Mouse (Mus musculus): ENCODE measurements at regions not wholly inside any gene's neighbourhood (a gene's known extent, or its start where the extent isn't known, plus 50 kb on each side); places are given as distances from the start of the nearest gene placed in this dataset.

DNA sequence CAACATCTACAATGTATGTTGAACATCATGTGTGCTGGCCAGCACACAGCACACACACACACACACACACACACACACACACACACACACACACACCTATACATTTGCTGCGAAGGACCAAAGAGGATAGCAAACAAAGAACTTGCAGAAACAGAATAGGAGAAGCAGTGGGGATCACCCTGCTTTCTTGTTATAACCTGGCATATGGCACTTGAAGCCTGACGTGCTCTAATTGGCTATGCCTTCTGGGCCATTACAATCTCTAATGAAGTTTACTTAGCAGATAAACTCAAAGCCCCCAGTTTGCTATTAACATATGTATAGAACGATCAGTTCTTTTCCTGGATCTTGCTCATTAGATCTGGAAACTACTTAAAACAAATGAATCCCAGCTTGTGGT lies 407.2 kb downstream of the Ipmk start:
- no peak for DNase-seq

DNA sequence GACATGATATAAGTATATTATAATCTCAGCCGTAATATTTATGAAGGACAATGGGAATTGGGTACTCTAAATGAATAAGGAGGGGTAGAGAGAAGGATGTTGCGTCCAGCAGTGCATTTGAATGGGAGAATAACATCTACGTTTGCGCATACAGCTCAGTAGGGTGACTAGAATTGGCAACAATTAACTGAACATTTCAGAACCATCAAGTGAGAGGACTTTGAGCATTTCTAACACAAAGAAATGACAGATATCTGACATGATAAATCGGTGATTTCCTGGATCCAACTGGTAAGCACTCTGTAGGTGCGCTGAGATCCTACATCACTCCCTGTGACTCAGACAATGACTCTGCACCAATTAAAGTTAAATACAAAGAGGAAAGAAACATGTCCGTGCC lies 431.3 kb downstream of the Ipmk start:
- no peak for DNase-seq

DNA sequence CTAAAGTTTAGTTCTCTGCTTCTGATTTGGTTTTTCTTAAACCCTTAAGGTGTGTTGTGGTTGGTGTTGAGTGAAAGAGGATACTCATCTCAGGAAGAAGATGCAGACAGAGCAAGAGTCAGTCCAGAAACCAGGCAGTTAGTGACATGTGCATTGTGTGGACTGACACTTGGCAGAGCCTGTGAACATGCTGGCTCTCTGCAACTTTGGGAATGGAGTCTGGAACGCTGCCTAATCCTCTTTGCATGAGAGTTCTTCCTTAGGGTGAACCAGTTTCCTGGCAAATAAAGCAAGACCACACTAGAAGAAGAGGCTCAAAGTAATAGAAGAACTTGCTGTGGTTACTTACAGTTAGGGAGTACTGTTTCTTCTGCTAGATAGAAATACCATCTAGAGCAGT lies 441.7 kb downstream of the Ipmk start:
- no peak for DNase-seq

DNA sequence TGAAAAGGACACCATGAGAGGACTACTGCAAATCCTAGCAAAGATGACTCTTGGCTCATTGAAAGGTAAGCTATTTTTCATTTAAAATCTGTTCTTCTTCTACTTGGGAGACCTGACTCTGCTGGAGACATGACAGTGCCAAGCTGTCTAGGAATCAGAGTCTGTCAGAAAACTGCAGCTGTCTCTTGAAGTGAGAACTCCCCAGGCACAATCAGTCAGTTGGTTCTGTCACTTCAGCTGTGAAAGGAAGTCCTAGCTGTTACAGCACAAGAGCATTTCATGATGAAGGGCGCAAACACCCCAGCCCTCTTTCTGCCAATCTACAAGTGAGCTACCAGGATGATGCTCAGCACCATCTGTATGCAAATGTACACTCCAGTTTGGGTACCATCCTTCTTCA lies 442.4 kb downstream of the Ipmk start:
- no peak for DNase-seq

DNA sequence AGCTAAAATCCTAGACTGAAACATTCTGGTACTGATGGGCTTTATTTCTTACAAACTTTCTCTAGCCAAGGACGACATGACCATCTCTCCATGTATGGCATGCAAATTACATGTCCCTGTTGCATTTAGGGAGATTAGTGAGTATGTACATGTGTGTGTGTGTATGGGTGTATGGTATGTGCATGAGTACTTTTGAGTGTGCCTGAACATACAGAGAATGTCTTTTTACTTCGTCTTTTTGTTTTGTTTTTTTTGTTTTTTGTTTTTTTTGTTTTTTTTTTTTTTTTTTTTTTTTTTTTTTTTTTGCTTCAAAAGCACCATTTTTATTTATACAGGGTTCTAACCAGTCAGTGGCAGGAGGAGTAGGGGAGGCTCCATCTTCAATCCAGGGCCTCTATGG lies 451.1 kb downstream of the Ipmk start:
- DNase-seq: no peak

DNA sequence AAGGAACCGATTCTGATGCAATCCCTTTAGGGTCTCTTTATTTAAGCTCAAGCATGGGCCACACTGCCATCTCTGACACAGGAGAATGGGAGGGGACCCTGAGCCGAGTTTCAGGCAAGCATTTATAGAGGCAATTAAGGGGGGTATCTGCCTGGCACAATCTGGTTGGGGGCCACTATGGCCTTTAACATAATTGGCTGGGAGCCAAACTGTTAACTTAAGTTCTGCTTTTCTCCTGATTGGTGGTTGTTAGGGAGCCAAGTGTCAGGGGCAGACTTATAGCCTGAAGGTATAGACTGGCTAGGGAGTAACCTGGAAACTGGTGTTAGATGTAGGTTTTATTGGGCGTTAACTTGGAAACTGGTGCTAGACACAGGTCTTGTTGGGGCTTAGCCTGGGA lies 454.9 kb downstream of the Ipmk start:
- DNase-seq: no peak

DNA sequence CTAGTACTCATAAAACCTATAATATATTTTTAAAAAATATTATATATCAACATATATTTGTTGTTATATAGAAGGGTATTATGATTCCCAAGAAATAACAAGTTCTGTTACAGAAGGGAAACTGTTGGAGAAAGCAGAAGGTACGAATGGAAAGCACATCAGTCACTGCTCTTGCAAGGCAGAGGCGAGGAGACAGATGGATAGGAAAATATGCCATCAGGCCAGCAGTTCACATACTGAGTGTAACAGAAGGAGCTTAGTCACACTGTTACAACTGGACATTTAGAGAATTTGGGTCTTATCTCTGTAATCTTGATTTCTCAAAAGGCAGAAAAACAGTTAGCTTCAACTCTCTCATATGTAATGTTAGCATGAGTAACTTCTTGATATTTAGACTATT lies 485.1 kb downstream of the Ipmk start:
- no peak for DNase-seq

DNA sequence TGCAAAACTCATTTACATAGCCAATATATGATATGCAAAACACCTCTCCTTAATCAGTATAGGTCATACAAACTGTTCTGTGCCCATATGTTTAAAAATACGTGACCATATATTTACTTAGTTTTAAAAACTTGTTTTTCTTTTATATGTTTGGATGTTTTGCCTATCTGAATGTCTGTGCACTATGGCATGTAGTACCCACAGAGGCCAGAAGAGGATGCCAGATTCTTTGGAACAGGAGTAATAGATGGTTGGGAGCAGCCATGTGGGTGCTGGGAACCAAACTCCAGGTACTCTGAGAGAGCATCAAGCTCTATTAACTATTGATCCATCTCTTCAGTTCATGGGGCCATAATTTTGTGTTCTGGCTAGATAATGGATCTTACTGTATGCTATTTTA lies 487.5 kb downstream of the Ipmk start:
- DNase-seq: no peak

DNA sequence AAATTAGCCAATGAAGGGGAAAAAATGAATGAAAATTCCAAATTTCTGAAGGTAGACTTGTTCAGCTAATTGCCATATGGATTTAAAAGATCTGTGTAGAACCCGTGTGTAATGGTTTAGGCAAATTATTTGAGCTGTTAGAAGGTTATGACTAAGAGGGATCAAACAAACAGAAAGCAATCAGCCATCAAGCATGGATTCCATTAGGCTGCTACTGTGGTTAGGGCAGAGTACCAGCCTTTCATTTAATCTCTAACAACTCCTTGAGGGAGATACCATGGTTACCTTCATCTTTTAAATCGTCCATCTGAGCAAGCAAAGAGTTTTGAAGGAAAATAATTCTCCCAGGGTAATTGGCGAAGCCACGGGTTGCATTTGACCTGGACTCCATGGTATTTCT lies 509.5 kb downstream of the Ipmk start:
- DNase-seq: no peak

DNA sequence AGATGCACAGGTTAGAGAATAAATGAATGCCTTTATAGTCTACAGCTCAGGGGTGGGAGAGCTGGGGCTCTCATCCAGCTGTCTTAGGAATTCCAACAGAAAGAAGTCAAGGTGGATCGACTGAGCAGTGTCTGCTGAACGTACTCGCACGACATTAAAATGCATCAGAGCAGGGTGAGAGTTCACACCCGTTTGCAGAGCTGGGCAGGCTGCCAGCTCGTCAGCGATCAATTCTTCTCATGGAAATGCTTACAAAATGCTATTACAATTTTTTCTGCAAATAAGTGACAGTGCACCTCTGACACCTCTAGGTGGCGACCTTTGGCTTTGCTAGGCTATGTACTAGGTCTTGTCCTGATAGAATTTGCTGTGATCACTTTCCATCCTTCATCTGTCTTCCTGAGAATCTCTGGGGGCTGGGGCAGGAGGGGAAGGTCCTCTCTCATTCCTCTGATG lies 510.0 kb downstream of the Ipmk start:
- peak in 1 of 2 experiments; percentile 1 for DNase-seq

DNA sequence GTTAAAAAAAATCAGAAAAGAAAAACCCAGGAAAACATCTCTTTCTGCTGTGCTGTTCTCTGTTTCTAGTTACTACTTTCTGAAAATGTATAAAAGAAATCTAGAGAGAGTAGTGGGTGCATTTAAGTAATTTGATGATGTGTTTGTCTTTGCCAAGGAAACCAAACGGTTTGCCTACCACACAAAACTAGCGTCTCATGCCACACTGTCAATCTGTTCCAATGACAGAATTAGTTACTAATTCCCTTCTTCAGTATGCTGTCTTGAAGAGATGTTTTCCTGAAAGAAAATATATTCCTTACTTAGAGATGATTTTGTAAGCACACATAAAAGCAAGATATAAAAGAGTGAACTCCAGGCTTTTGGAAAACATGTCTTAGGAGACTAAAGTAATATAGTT lies 546.2 kb downstream of the Ipmk start:
- DNase-seq: no peak

DNA sequence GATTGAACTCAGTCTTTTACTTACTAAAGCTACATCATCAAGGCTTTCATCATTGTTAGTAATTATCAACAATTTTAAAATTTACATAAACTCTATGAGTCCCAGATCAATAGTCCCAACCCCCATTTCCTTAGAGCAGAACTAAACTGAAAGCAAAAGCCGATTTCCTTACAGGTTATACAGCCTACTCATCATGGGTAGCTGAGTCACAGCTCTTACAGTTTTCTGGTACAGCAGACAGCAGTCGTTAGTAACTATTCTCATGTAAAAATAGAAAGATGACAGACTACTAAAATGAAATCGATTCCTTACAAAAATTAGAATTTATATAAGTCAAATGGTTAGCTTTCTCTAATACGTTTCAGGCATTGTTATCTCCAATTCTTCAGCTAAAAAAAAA lies 557.5 kb downstream of the Ipmk start:
- DNase-seq: no peak

Data from lung, adult 18-20 months (tissue).